Comparison of ENCODE assay signal across 24 mouse cellular contexts in genomic region chr1:130508957-130509350, GRCm38 (mm10). TPM values are rescaled to one million over a fixed set of nuclear protein-coding genes. Genes with fewer than 3 reads are reported as not detected.
A peak's percentile ranks its signal among the peaks of the same experiment; 100 is the strongest.
DNase-seq lines count a peak whose midpoint lies in the region; ATAC-seq lines count a peak whose summit lies in the region.
"Had no signal": no experiment of that assay in that cellular context is flagged by ENCODE, and none has a peak within 500 bp of the region (broad histone marks: within the 10 kb centered on the region; RNA-seq: fewer than 3 reads in every experiment).

No protein-coding gene starts in this region.

- no peak for DNase-seq in embryonic facial prominence, embryonic 10.5 days (ENCODE audit: low spot score)
- DNase-seq in heart, postnatal 36 days: no peak
- DNase-seq in lung, adult 18-20 months: no peak
- no peak for DNase-seq in adrenal gland, adult 18-20 months (ENCODE audit: low spot score in 2 of 2)
- DNase-seq: adrenal gland, postnatal 25 days; cerebellum, adult 8-10 months; cerebellum, postnatal 36 days; embryo, embryonic 11 days; forebrain, postnatal 0 days; kidney, adult 2 months; lung, postnatal 14 days; retina, postnatal 1 day; right cerebral cortex, postnatal 25 days; spleen, adult 18-20 months; thymus, adult 18-20 months; thymus, postnatal 36 days had no signal

- no peaks in the 10 kb centered on the region for H3K36me3 ChIP-seq in embryonic facial prominence, embryonic 13.5 days
- no peaks in the 10 kb centered on the region for H3K36me3 ChIP-seq in embryonic facial prominence, embryonic 10.5 days (replicated peaks)
- H3K36me3 ChIP-seq in heart, embryonic 15.5 days: no peaks in the 10 kb centered on the region
- no peaks in the 10 kb centered on the region for H3K36me3 ChIP-seq in lung, embryonic 15.5 days
- no peaks in the 10 kb centered on the region for H3K36me3 ChIP-seq in stomach, embryonic 15.5 days
- H3K36me3 ChIP-seq: hindbrain, embryonic 12.5 days; midbrain, embryonic 13.5 days had no signal

- H3K4me3 ChIP-seq in embryonic facial prominence, embryonic 13.5 days: no peak overlapping the region
- H3K4me3 ChIP-seq in embryonic facial prominence, embryonic 10.5 days: no peak overlapping the region
- no peak overlapping the region for H3K4me3 ChIP-seq in heart, embryonic 15.5 days
- no peak overlapping the region for H3K4me3 ChIP-seq in lung, embryonic 15.5 days
- H3K4me3 ChIP-seq in stomach, embryonic 15.5 days (replicated peaks): no peak overlapping the region
- H3K4me3 ChIP-seq: hindbrain, embryonic 12.5 days; left cerebral cortex, adult 2 months; midbrain, embryonic 13.5 days had no signal

- H3K27ac ChIP-seq in embryonic facial prominence, embryonic 13.5 days: peak overlapping the region; percentile 55; the same call in 1 of the 2 replicates
- H3K27ac ChIP-seq in embryonic facial prominence, embryonic 10.5 days (replicated peaks): no peak overlapping the region
- H3K27ac ChIP-seq in heart, embryonic 15.5 days: peak overlapping the region; percentile 5; the same call in 1 of the 2 replicates
- 0 out of 2 replicates have a peak overlapping the region, but pooled peaks have one; percentile 29 for H3K27ac ChIP-seq in lung, embryonic 15.5 days
- H3K27ac ChIP-seq in stomach, embryonic 15.5 days: peak overlapping the region; percentile 66
- H3K27ac ChIP-seq: hindbrain, embryonic 12.5 days; kidney, postnatal 0 days; left cerebral cortex, adult 2 months; midbrain, embryonic 13.5 days had no signal

- intact Hi-C loops in heart, postnatal 36 days (cut with DNase I): no loop called here

- H3K4me1 ChIP-seq in embryonic facial prominence, embryonic 13.5 days: peaks cover 13% of the 10 kb centered on the region
- no peaks in the 10 kb centered on the region for H3K4me1 ChIP-seq in embryonic facial prominence, embryonic 10.5 days
- peaks cover 7% of the 10 kb centered on the region; the same call in 1 of the 2 replicates for H3K4me1 ChIP-seq in heart, embryonic 15.5 days (replicated peaks)
- peaks cover 30% of the 10 kb centered on the region for H3K4me1 ChIP-seq in lung, embryonic 15.5 days
- H3K4me1 ChIP-seq in stomach, embryonic 15.5 days: peaks cover 20% of the 10 kb centered on the region
- H3K4me1 ChIP-seq: hindbrain, embryonic 12.5 days; midbrain, embryonic 13.5 days had no signal

- no peak for ATAC-seq in embryonic facial prominence, embryonic 13.5 days (ENCODE audit: insufficient number of reproducible peaks, insufficient read depth, low FRiP score, low TSS enrichment, low read depth)
- ATAC-seq in heart, embryonic 15.5 days (replicated peaks; ENCODE audit: insufficient number of reproducible peaks, insufficient read depth, low FRiP score, low read depth): no peak
- ATAC-seq in lung, embryonic 15.5 days (ENCODE audit: borderline replicate concordance, extremely low read depth, low FRiP score, low TSS enrichment): no peak; the same call in 1 of the 2 replicates
- ATAC-seq in stomach, embryonic 15.5 days (ENCODE audit: insufficient read depth, low FRiP score, low read depth): peak; percentile 68
- ATAC-seq: forebrain, postnatal 0 days; midbrain, embryonic 13.5 days had no signal

- WGBS in embryonic facial prominence, embryonic 13.5 days: 65% methylated on average over 2 of the region's 2 CpGs
- 63% methylated on average over 2 of the region's 2 CpGs for WGBS in embryonic facial prominence, embryonic 10.5 days
- WGBS in heart, embryonic 15.5 days: 43% methylated on average over 2 of the region's 2 CpGs
- 19% methylated on average over 2 of the region's 2 CpGs for WGBS in lung, embryonic 15.5 days
- 27% methylated on average over 2 of the region's 2 CpGs for WGBS in stomach, embryonic 15.5 days

- H3K4me2 ChIP-seq in embryonic facial prominence, embryonic 13.5 days: no peak overlapping the region
- H3K4me2 ChIP-seq in heart, embryonic 15.5 days: no peak overlapping the region
- H3K4me2 ChIP-seq in lung, embryonic 15.5 days: no peak overlapping the region
- H3K4me2 ChIP-seq in stomach, embryonic 15.5 days: no peak overlapping the region
- H3K4me2 ChIP-seq: hindbrain, embryonic 12.5 days; midbrain, embryonic 13.5 days had no signal

- no peaks in the 10 kb centered on the region for H3K27me3 ChIP-seq in embryonic facial prominence, embryonic 13.5 days
- H3K27me3 ChIP-seq in embryonic facial prominence, embryonic 10.5 days (replicated peaks; ENCODE audit: low read depth, poor library complexity, severe bottlenecking): no peaks in the 10 kb centered on the region
- no peaks in the 10 kb centered on the region for H3K27me3 ChIP-seq in heart, embryonic 15.5 days
- no peaks in the 10 kb centered on the region for H3K27me3 ChIP-seq in lung, embryonic 15.5 days
- no peaks in the 10 kb centered on the region for H3K27me3 ChIP-seq in stomach, embryonic 15.5 days (replicated peaks)
- H3K27me3 ChIP-seq: hindbrain, embryonic 12.5 days; midbrain, embryonic 13.5 days had no signal

- H3K9me3 ChIP-seq in embryonic facial prominence, embryonic 13.5 days: no peaks in the 10 kb centered on the region
- no peaks in the 10 kb centered on the region for H3K9me3 ChIP-seq in embryonic facial prominence, embryonic 10.5 days
- H3K9me3 ChIP-seq in heart, embryonic 15.5 days (replicated peaks): no peaks in the 10 kb centered on the region
- H3K9me3 ChIP-seq in lung, embryonic 15.5 days: no peaks in the 10 kb centered on the region
- H3K9me3 ChIP-seq in stomach, embryonic 15.5 days: no peaks in the 10 kb centered on the region
- H3K9me3 ChIP-seq: hindbrain, embryonic 12.5 days; midbrain, embryonic 13.5 days had no signal

- no peak overlapping the region for H3K9ac ChIP-seq in embryonic facial prominence, embryonic 13.5 days
- no peak overlapping the region for H3K9ac ChIP-seq in heart, embryonic 15.5 days
- H3K9ac ChIP-seq in lung, embryonic 15.5 days: no peak overlapping the region
- no peak overlapping the region for H3K9ac ChIP-seq in stomach, embryonic 15.5 days
- H3K9ac ChIP-seq: forebrain, postnatal 0 days; hindbrain, embryonic 12.5 days; midbrain, embryonic 13.5 days had no signal

RNA-seq across cellular contexts. Expression of gene Cd55, which starts 46.4 kb away (rescaled TPM):
- 6.8 and 11.2 TPM in 2 replicates for polyA plus RNA-seq in embryonic facial prominence, embryonic 13.5 days (2015; fragmentation: Nextera tagmentation; extraction: Ambion mirVana)
- polyA plus RNA-seq in embryonic facial prominence, embryonic 10.5 days (2016; fragmentation: Nextera tagmentation; extraction: Ambion mirVana): 2.1 and 3.6 TPM in 2 replicates
- 15.1 and 17.4 TPM in 2 replicates for polyA plus RNA-seq in heart, embryonic 15.5 days (2015; fragmentation: Nextera tagmentation; extraction: Ambion mirVana)
- total RNA-seq in heart, postnatal 36 days (2021): 10 to 100 TPM in 1 of 2 experiments, 1 to 10 TPM in 1; 9.9 to 12.0 TPM
- polyA plus RNA-seq in lung, embryonic 15.5 days (2015; fragmentation: Nextera tagmentation; extraction: Ambion mirVana): 25.9 and 27.3 TPM in 2 replicates
- 43.4 TPM in 2 replicates for polyA plus RNA-seq in stomach, embryonic 15.5 days (2015; fragmentation: Nextera tagmentation; extraction: Ambion mirVana)
- total RNA-seq in adrenal gland, adult 18-20 months (2021): 10 to 100 TPM; 13.9 to 21.9 TPM
